Mouse (Mus musculus) megakaryocyte, embryonic 14.5 days (primary cell): Measurements from ENCODE around the gene Fam208b.

Experiments
- FLI1 ChIP-seq: IDR thresholded peaks from 2 replicates; pipeline ENCODE4 v1.6.1; 2012; ENCODE audit warnings: low read length, inconsistent platforms, mixed read lengths
- GATA1 ChIP-seq: IDR thresholded peaks from 3 replicates; pipeline ENCODE4 v1.6.1; 2012; ENCODE audit warnings: mixed read lengths, low read length, inconsistent platforms, borderline replicate concordance

DNA sequence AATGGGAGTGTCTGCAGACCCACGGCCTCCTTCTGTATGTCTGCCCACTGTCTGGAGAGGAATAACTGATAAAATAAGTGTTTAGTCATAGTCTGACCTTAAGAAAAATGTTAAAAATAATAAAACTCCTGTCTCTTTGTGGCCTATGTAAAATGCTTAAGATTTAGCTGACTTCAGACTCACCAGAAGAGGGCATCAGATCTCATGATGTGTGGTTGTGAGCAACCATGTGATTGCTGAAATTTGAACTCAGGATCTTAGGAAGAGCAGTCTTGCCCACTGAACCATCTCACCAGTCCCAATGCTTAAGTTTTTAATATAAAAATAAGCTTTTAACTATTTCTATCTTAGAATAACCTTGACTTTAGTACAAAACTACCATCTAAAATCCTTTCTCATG, 47.8 kb downstream of the Fam208b start:
- TF ChIP-seq GATA1 = no peak
- TF ChIP-seq FLI1 = no peak
